8 mouse cellular contexts compared by ENCODE assay signal in the genomic region with DNA sequence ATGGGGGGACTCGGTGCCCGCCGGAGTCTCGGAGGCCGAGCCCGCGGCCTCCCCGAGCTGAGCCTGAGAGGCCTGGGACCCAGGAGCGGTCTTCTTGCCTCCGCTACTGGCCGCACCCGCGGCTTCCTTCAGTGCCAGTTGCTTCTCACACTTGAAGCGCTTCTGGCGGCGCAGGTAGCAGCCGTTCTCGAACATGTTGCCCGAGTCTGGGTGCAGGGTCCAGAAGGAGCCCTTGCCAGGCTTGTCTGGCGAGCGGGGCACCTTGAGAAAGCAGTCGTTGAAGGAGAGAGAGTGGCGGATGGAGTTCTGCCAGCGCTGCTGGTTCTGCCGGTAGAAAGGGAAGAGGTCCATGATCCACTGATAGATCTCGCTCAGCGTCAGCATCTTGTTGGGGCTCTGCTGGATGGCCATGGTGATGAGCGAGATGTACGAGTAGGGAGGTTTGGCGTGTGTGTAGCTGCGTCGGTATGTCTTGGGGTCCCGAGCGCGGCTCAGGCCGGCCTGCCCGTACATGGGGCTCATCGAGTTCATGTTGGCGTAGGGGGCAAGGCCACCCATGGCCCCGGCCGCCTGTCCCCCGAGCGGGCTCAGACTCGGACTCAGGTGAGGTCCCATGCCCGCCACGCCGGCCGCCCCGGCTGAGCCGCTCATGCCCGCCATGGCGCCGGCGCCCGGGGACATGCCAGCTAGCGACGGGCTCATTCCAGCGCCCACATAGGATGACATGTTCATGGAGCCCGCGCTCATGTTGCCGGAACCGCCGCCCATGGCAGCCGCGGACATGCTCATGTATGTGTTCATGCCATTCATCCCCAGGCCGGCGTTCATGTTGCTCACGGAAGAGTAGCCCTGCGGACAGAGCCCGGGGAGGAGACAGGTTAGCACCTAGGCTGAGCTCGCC. TPM values are rescaled to one million over a fixed set of nuclear protein-coding genes. Genes with fewer than 3 reads are reported as not detected.
A peak's percentile ranks its signal among the peaks of the same experiment; 100 is the strongest.
DNase-seq lines count a peak whose midpoint lies in the region; ATAC-seq and TF ChIP-seq lines count a peak whose summit lies in the region.
"Had no signal": no experiment of that assay in that cellular context is flagged by ENCODE, and none has a peak within 500 bp of the region (broad histone marks: within the 10 kb centered on the region; RNA-seq: fewer than 3 reads in every experiment).

No protein-coding gene starts in this region.

- no peak for TF ChIP-seq POLR2A in cerebellum, adult 2 months (IDR thresholded peaks at IDR 0.05; ENCODE audit: borderline replicate concordance, insufficient read depth, low read length)

- peaks cover 99% of the 10 kb centered on the region for H3K27me3 ChIP-seq in lung, embryonic 14.5 days (ENCODE audit: insufficient read depth, low read length)
- H3K27me3 ChIP-seq in heart, postnatal 0 days (ENCODE audit: control insufficient read depth, insufficient read depth, low read length): peaks cover 100% of the 10 kb centered on the region
- H3K27me3 ChIP-seq in liver, embryonic 13.5 days: peaks cover 100% of the 10 kb centered on the region
- peaks cover 17% of the 10 kb centered on the region for H3K27me3 ChIP-seq in stomach, postnatal 0 days (ENCODE audit: control insufficient read depth, insufficient read depth, low read length)
- H3K27me3 ChIP-seq in cerebellum, adult 2 months (ENCODE audit: control insufficient read depth, insufficient read depth, low read length): peaks cover 11% of the 10 kb centered on the region

- TF ChIP-seq CTCF in lung, embryonic 14.5 days (IDR thresholded peaks at IDR 0.05; ENCODE audit: low read depth): no peak
- TF ChIP-seq CTCF in heart, postnatal 0 days (IDR thresholded peaks at IDR 0.05; ENCODE audit: low read depth): no peak
- no peak for TF ChIP-seq CTCF in stomach, postnatal 0 days (IDR thresholded peaks at IDR 0.05; ENCODE audit: low read depth)
- TF ChIP-seq CTCF in cerebellum, adult 2 months (IDR thresholded peaks at IDR 0.05; ENCODE audit: borderline replicate concordance, insufficient read depth, low read depth, low read length): no peak

- 0 out of 2 replicates have a peak, but pooled peaks cover 15% of the 10 kb centered on the region for H3K36me3 ChIP-seq in lung, embryonic 14.5 days (ENCODE audit: insufficient read depth)
- no peaks in the 10 kb centered on the region for H3K36me3 ChIP-seq in heart, postnatal 0 days (replicated peaks; ENCODE audit: control insufficient read depth, insufficient read depth, low read length)
- no peaks in the 10 kb centered on the region for H3K36me3 ChIP-seq in liver, embryonic 13.5 days
- no peaks in the 10 kb centered on the region for H3K36me3 ChIP-seq in stomach, postnatal 0 days (ENCODE audit: control insufficient read depth, insufficient read depth, low read length)

- H3K4me3 ChIP-seq in lung, embryonic 14.5 days (ENCODE audit: low read depth, low read length): peak overlapping the region; percentile 51
- H3K4me3 ChIP-seq in heart, postnatal 0 days (ENCODE audit: low read depth, low read length): peak overlapping the region; percentile 46
- H3K4me3 ChIP-seq in liver, embryonic 13.5 days (replicated peaks): peak overlapping the region; percentile 51
- H3K4me3 ChIP-seq in stomach, postnatal 0 days (ENCODE audit: low read depth, low read length): peak overlapping the region; percentile 44
- no peak overlapping the region for H3K4me3 ChIP-seq in cerebellum, adult 2 months (replicated peaks; ENCODE audit: insufficient read depth, low read depth, low read length)

- DNase-seq in lung, embryonic 14.5 days: no peak
- DNase-seq in lung, adult 18-20 months: no peak
- no peak for DNase-seq in heart, postnatal 0 days (ENCODE audit: low spot score)
- DNase-seq in liver, embryonic 13.5 days: no peak
- peak; percentile 58 for DNase-seq in stomach, postnatal 0 days (ENCODE audit: low spot score)
- DNase-seq in cerebellum, adult 2 months: no peak
- DNase-seq in thymus, postnatal 36 days: no peak
- DNase-seq: adrenal gland, postnatal 10 days had no signal

- no peaks in the 10 kb centered on the region for H3K9me3 ChIP-seq in lung, embryonic 14.5 days (ENCODE audit: low read depth, low read length)
- H3K9me3 ChIP-seq in heart, postnatal 0 days (replicated peaks; ENCODE audit: control insufficient read depth, low read length): no peaks in the 10 kb centered on the region
- H3K9me3 ChIP-seq in liver, embryonic 13.5 days (replicated peaks): no peaks in the 10 kb centered on the region
- H3K9me3 ChIP-seq in stomach, postnatal 0 days (ENCODE audit: control insufficient read depth, low read length): no peaks in the 10 kb centered on the region

- H3K4me1 ChIP-seq in lung, embryonic 14.5 days (ENCODE audit: insufficient read depth): no peaks in the 10 kb centered on the region
- H3K4me1 ChIP-seq in heart, postnatal 0 days (ENCODE audit: control insufficient read depth, insufficient read depth): no peaks in the 10 kb centered on the region; the same call in 1 of the 2 replicates
- H3K4me1 ChIP-seq in liver, embryonic 13.5 days (replicated peaks): no peaks in the 10 kb centered on the region; the same call in 1 of the 2 replicates
- H3K4me1 ChIP-seq in stomach, postnatal 0 days (replicated peaks; ENCODE audit: control insufficient read depth, insufficient read depth): peaks cover 2% of the 10 kb centered on the region; the same call in 1 of the 2 replicates
- no peaks in the 10 kb centered on the region; the same call in 1 of the 2 replicates for H3K4me1 ChIP-seq in cerebellum, adult 2 months (ENCODE audit: control insufficient read depth, insufficient read depth, low read length)

- H3K27ac ChIP-seq in lung, embryonic 14.5 days (ENCODE audit: low read depth): peak overlapping the region; percentile 97
- no peak overlapping the region for H3K27ac ChIP-seq in heart, postnatal 0 days (ENCODE audit: low read depth)
- 0 out of 2 replicates have a peak overlapping the region, but pooled peaks have one; percentile 34 for H3K27ac ChIP-seq in liver, embryonic 13.5 days
- peak overlapping the region; percentile 75 for H3K27ac ChIP-seq in stomach, postnatal 0 days (replicated peaks)
- no peak overlapping the region for H3K27ac ChIP-seq in cerebellum, adult 2 months (ENCODE audit: insufficient read depth, low read length)

- peak overlapping the region; percentile 59 for H3K4me2 ChIP-seq in lung, embryonic 14.5 days
- peak overlapping the region; percentile 64 for H3K4me2 ChIP-seq in heart, postnatal 0 days (ENCODE audit: low read depth, low read length)
- peak overlapping the region; percentile 57 for H3K4me2 ChIP-seq in liver, embryonic 13.5 days
- H3K4me2 ChIP-seq in stomach, postnatal 0 days (replicated peaks; ENCODE audit: low read depth): peak overlapping the region; percentile 66

- WGBS in lung, embryonic 14.5 days: 1% methylated on average over 71 of the region's 71 CpGs
- WGBS in heart, postnatal 0 days: 4% methylated on average over 71 of the region's 71 CpGs
- 2% methylated on average over 71 of the region's 71 CpGs for WGBS in liver, embryonic 13.5 days (ENCODE audit: insufficient replicate concordance)
- 3% methylated on average over 71 of the region's 71 CpGs for WGBS in stomach, postnatal 0 days
- whole genome bisulfite sequencing in cerebellum, adult 2 months: 1% methylated on average over 68 of the region's 71 CpGs

- TF ChIP-seq EP300 in heart, postnatal 0 days (IDR thresholded peaks at IDR 0.05; ENCODE audit: low read depth): no peak
- no peak for TF ChIP-seq EP300 in stomach, postnatal 0 days (optimal IDR thresholded peaks at IDR 0.05)

- no peak for ATAC-seq in lung, embryonic 14.5 days (ENCODE audit: insufficient read depth)
- ATAC-seq in heart, postnatal 0 days (ENCODE audit: insufficient read depth, low read depth): no peak
- no peak for ATAC-seq in liver, embryonic 13.5 days (ENCODE audit: low read depth)
- no peak for ATAC-seq in stomach, postnatal 0 days (ENCODE audit: low FRiP score, low TSS enrichment)

- H3K9ac ChIP-seq in lung, embryonic 14.5 days: peak overlapping the region; percentile 67
- no peak overlapping the region for H3K9ac ChIP-seq in heart, postnatal 0 days (replicated peaks; ENCODE audit: low read depth, low read length)
- H3K9ac ChIP-seq in liver, embryonic 13.5 days: peak overlapping the region; percentile 50; the same call in 1 of the 2 replicates
- peak overlapping the region; percentile 58 for H3K9ac ChIP-seq in stomach, postnatal 0 days (ENCODE audit: low read length)

RNA-seq across cellular contexts. Expression of a gene that starts 2.5 kb away (rescaled TPM):
- polyA plus RNA-seq in lung, embryonic 14.5 days (2014; fragmentation: Nextera tagmentation; extraction: Ambion mirVana): 41.5 and 43.2 TPM in 2 replicates
- not detected in 2 replicates for total RNA-seq in heart, postnatal 0 days (2014; rRNA removed; ENCODE audit: low replicate concordance)
- polyA plus RNA-seq in heart, postnatal 0 days (2015; fragmentation: Nextera tagmentation; extraction: Ambion mirVana): not detected in 2 replicates
- 3.6 and 3.8 TPM in 2 replicates for polyA plus RNA-seq in liver, embryonic 13.5 days (2015; fragmentation: Nextera tagmentation; extraction: Ambion mirVana)
- polyA plus RNA-seq in stomach, postnatal 0 days (2015; fragmentation: Nextera tagmentation; extraction: Ambion mirVana): 11.6 and 12.1 TPM in 2 replicates
- polyA plus RNA-seq in cerebellum, adult 2 months (2012; rRNA removed): not detected in 2 replicates

Comparison
In these comparisons a context has a peak if more than half of its experiments do, and no peak if none do; other contexts are left out.
1. H3K27ac ChIP-seq: peak in lung, embryonic 14.5 days (single experiment), liver, embryonic 13.5 days (single experiment) and stomach, postnatal 0 days (single experiment); none in heart, postnatal 0 days (single experiment) and cerebellum, adult 2 months (single experiment).
2. Peak in every context shown above with its lines, with median percentiles within 50 percentile points of each other: H3K4me2 ChIP-seq.